Mouse (Mus musculus) ES-CJ7 (cell line): ENCODE measurements around the gene Rccd1.
A peak's percentile ranks its signal among the peaks of the same experiment; 100 is the strongest.
"Not testable (repeated sequence)": the region's sequence is repeated elsewhere in the genome, so short reads cannot be mapped to it uniquely, and the experiment has no call there.

Experiments
- DNase-seq: peaks from one replicate; pipeline ENCODE4 v3.0.0; 2011; ENCODE audit warnings: low read depth, low spot score

Gene Rccd1

GRCm38 (mm10) chr7:80346173-80346572 is 21.9 kb upstream of the Rccd1 start:
- DNase-seq: no peak

- DNase-seq: no peak
These were observed 19.2 kb upstream of the Rccd1 start for GRCm38 (mm10) chr7:80343270-80344018.

GRCm38 (mm10) chr7:80342858-80343257 is 18.6 kb upstream of the Rccd1 start, which contains the start of gene Hddc3:
Hddc3 (plus strand) TSS chr7:80343104.
- DNase-seq: peak; percentile 95

- DNase-seq: no peak
These were observed 17.5 kb upstream of the Rccd1 start for GRCm38 (mm10) chr7:80341793-80342192.

- peak; percentile 83 for DNase-seq
These were observed 16.5 kb upstream of the Rccd1 start, which contains the start of gene Unc45a for GRCm38 (mm10) chr7:80340793-80341192. Unc45a (minus strand) TSS chr7:80341005.

GRCm38 (mm10) chr7:80339793-80340628 is 15.8 kb upstream of the Rccd1 start:
- peak; percentile 98 for DNase-seq

- DNase-seq: no peak
These were observed 15.1 kb upstream of the Rccd1 start for GRCm38 (mm10) chr7:80339371-80339770.

GRCm38 (mm10) chr7:80336932-80337331 is 12.7 kb upstream of the Rccd1 start:
- no peak for DNase-seq

- DNase-seq: no peak
These were observed 10.6 kb upstream of the Rccd1 start for GRCm38 (mm10) chr7:80334848-80335247.

GRCm38 (mm10) chr7:80331433-80331832 is 7.2 kb upstream of the Rccd1 start:
- no peak for DNase-seq

- no peak for DNase-seq
These were observed 6.0 kb upstream of the Rccd1 start for GRCm38 (mm10) chr7:80330278-80330677.

- no peak for DNase-seq
These were observed 1.8 kb upstream of the Rccd1 start for GRCm38 (mm10) chr7:80326076-80326475.

GRCm38 (mm10) chr7:80325292-80325868 is 1.1 kb upstream of the Rccd1 start:
- no peak for DNase-seq

GRCm38 (mm10) chr7:80324816-80325119 is 514 bp upstream of the Rccd1 start:
- DNase-seq: not testable (repeated sequence)

GRCm38 (mm10) chr7:80323336-80323735 is 918 bp downstream of the Rccd1 start:
- DNase-seq: no peak

- DNase-seq: peak; percentile 75
These were observed 4.3 kb downstream of the Rccd1 start for GRCm38 (mm10) chr7:80319846-80320496.

- no peak for DNase-seq
These were observed 5.6 kb downstream of the Rccd1 start for GRCm38 (mm10) chr7:80318670-80319069.

- DNase-seq: no peak
These were observed 6.7 kb downstream of the Rccd1 start for GRCm38 (mm10) chr7:80317439-80318115.

- no peak for DNase-seq
These were observed 8.5 kb downstream of the Rccd1 start for GRCm38 (mm10) chr7:80315733-80316132.

- DNase-seq: no peak
These were observed 13.5 kb downstream of the Rccd1 start for GRCm38 (mm10) chr7:80310771-80311170.

GRCm38 (mm10) chr7:80307766-80308165 is 16.5 kb downstream of the Rccd1 start:
- peak; percentile 43 for DNase-seq
